Mouse (Mus musculus) mesoderm, embryonic 11.5 days (tissue): ENCODE measurements at regions not wholly inside any gene's neighbourhood (a gene's known extent, or its start where the extent isn't known, plus 50 kb on each side); places are given as distances from the start of the nearest gene placed in this dataset.

Source experiments
- DNase-seq: peaks from one replicate; pipeline ENCODE4 v3.0.0-alpha.2; 2012; ENCODE audit warnings: low read depth, low spot score

DNA sequence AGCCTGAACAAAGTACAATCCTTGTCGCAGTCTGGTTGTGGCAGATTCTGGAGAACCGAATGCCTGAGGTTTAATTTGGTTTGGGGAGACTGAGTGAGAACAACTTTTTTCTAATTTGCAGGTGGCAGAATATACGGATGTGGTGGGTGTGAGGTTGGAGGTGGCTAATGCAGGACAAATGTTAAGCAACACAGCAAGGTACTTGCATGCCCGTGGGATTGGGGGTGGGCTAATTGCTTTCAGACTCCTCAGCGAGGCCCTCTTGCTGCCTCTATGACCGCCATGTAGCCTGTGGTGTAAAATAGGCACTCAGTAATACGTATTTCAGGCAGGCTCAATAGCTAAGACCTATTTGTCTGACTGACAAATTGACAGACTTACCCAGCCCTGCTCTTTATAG is 109.4 kb upstream of the Frg1 start:
- DNase-seq: no peak

GRCm38 (mm10) chr8:41485163-41485562 is 68.3 kb upstream of the Frg1 start:
- DNase-seq: no peak

GRCm38 (mm10) chr8:41483297-41483696 is 66.4 kb upstream of the Frg1 start:
- no peak for DNase-seq

- DNase-seq: no peak
These were observed 56.3 kb upstream of the Frg1 start for GRCm38 (mm10) chr8:41472992-41473699.

DNA sequence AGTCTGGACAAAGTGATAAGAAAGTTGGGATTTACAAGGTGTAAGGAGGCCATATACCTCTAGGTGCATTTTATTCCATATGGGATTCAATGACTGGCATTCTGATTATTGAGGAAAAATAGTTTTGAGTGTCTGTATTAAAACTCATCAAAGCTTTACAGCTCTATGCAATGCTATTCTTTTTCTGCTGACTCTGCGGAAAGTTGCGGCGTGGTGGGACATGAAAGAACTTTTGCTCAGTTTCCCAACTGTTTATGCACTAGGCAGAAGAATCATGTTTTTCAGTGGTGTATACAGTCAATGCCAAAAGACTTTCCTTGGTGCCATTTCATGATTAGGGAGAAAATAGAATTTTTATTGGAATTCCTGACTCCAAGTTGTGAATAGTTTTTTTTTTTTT is 55.4 kb upstream of the Frg1 start:
- DNase-seq: no peak
